ENCODE assay signal across 26 mouse cellular contexts in genomic region chr7:89326202-89326601, GRCm38 (mm10).
DNase-seq lines count a peak whose midpoint lies in the region; ATAC-seq and TF ChIP-seq lines count a peak whose summit lies in the region.
"Had no signal": no experiment of that assay in that cellular context is flagged by ENCODE, and none has a peak within 500 bp of the region (broad histone marks: within the 10 kb centered on the region; RNA-seq: fewer than 3 reads in every experiment).

No protein-coding gene starts in this region.

- TF ChIP-seq EP300 in liver, embryonic 14.5 days (IDR thresholded peaks at IDR 0.05; ENCODE audit: low read depth) = no peak

- peaks cover 30% of the 10 kb centered on the region for H3K4me1 ChIP-seq in kidney, adult 2 months (ENCODE audit: control insufficient read depth, insufficient read depth, low read length)
- peaks cover 4 to 9% of the 10 kb centered on the region in 2 experiments; a peak in 3 of 4 replicates for H3K4me1 ChIP-seq in liver, embryonic 14.5 days (replicated peaks; ENCODE audit: control insufficient read depth in 2 of 2, insufficient read depth in 2 of 2, low read length in 1 of 2)
- H3K4me1 ChIP-seq in midbrain, embryonic 15.5 days = no peaks in the 10 kb centered on the region
- H3K4me1 ChIP-seq: embryonic facial prominence, embryonic 15.5 days; forebrain, embryonic 15.5 days; limb, embryonic 10.5 days; neural tube, embryonic 13.5 days; stomach, embryonic 15.5 days had no signal

- H3K4me3 ChIP-seq in kidney, adult 2 months (ENCODE audit: insufficient read depth, low read depth, low read length) = no peak overlapping the region
- no peak overlapping the region for H3K4me3 ChIP-seq in liver, embryonic 14.5 days (ENCODE audit: insufficient read depth in 1 of 2, low read depth in 2 of 2, low read length in 2 of 2)
- H3K4me3 ChIP-seq in midbrain, embryonic 15.5 days = no peak overlapping the region
- H3K4me3 ChIP-seq: embryonic facial prominence, embryonic 15.5 days; forebrain, embryonic 15.5 days; limb, embryonic 10.5 days; myocyte; neural tube, embryonic 13.5 days; stomach, embryonic 15.5 days had no signal

- no peaks in the 10 kb centered on the region for H3K27me3 ChIP-seq in kidney, adult 2 months (replicated peaks; ENCODE audit: control insufficient read depth, insufficient read depth, low read length)
- H3K27me3 ChIP-seq in liver, embryonic 14.5 days (ENCODE audit: control insufficient read depth, insufficient read depth, low read length) = no peaks in the 10 kb centered on the region
- H3K27me3 ChIP-seq in midbrain, embryonic 15.5 days (replicated peaks) = no peaks in the 10 kb centered on the region
- H3K27me3 ChIP-seq: embryonic facial prominence, embryonic 15.5 days; forebrain, embryonic 15.5 days; neural tube, embryonic 13.5 days; stomach, embryonic 15.5 days had no signal

- WGBS in kidney, adult 2 months = 78% methylated on average over 5 of the region's 5 CpGs
- WGBS in liver, embryonic 14.5 days (ENCODE audit: insufficient replicate concordance) = 11% methylated on average over 5 of the region's 5 CpGs
- 93% methylated on average over 5 of the region's 5 CpGs for WGBS in midbrain, embryonic 15.5 days

- H3K27ac ChIP-seq in kidney, adult 2 months (ENCODE audit: insufficient read depth, low read depth, low read length) = peak overlapping the region; percentile 75; the same call in 1 of the 2 replicates
- H3K27ac ChIP-seq in liver, embryonic 14.5 days = no peak overlapping the region
- no peak overlapping the region for H3K27ac ChIP-seq in midbrain, embryonic 15.5 days
- H3K27ac ChIP-seq: embryonic facial prominence, embryonic 15.5 days; forebrain, embryonic 15.5 days; hindbrain, embryonic 14.5 days; limb, embryonic 10.5 days; neural tube, embryonic 13.5 days; stomach, embryonic 15.5 days had no signal

- no peaks in the 10 kb centered on the region for H3K36me3 ChIP-seq in kidney, adult 2 months (ENCODE audit: control insufficient read depth, insufficient read depth, low read length)
- no peaks in the 10 kb centered on the region for H3K36me3 ChIP-seq in liver, embryonic 14.5 days (replicated peaks; ENCODE audit: control insufficient read depth, insufficient read depth, low read depth)
- H3K36me3 ChIP-seq in midbrain, embryonic 15.5 days (replicated peaks) = no peaks in the 10 kb centered on the region
- H3K36me3 ChIP-seq: neural tube, embryonic 13.5 days; stomach, embryonic 15.5 days had no signal

- no peak for TF ChIP-seq POLR2A in kidney, adult 2 months (IDR thresholded peaks at IDR 0.05; ENCODE audit: low read depth, low read length)

- H3K4me2 ChIP-seq in liver, embryonic 14.5 days (ENCODE audit: low read depth) = peak overlapping the region; percentile 32
- H3K4me2 ChIP-seq in midbrain, embryonic 15.5 days = no peak overlapping the region
- H3K4me2 ChIP-seq: embryonic facial prominence, embryonic 15.5 days; forebrain, embryonic 15.5 days; hindbrain, embryonic 14.5 days; neural tube, embryonic 13.5 days; stomach, embryonic 15.5 days had no signal

- no peak for TF ChIP-seq CTCF in kidney, adult 2 months (conservative IDR thresholded peaks at IDR 0.05; ENCODE audit: insufficient read depth, insufficient read length, low read depth, low read length)
- no peak for TF ChIP-seq CTCF in liver, embryonic 14.5 days (IDR thresholded peaks at IDR 0.05; ENCODE audit: low read depth)

- ATAC-seq in common myeloid progenitor, adult 5-6 weeks (replicated peaks; ENCODE audit: low read depth, poor library complexity, severe bottlenecking) = peak; percentile 68; the same call in 1 of the 2 replicates
- no peak for ATAC-seq in liver, embryonic 14.5 days (ENCODE audit: insufficient read depth)
- peak; percentile 88 for ATAC-seq in megakaryocyte progenitor cell, adult 5-6 weeks (replicated peaks; ENCODE audit: poor library complexity)
- no peak for ATAC-seq in activated CD4-positive, CD25-positive, alpha-beta regulatory T cell, adult 4 months
- no peak for ATAC-seq in midbrain, embryonic 15.5 days (replicated peaks)
- ATAC-seq: forebrain, embryonic 15.5 days; inflammation-experienced regulatory T-cells, adult 6 months; midbrain, embryonic 16.5 days had no signal

- no peaks in the 10 kb centered on the region for H3K9me3 ChIP-seq in liver, embryonic 14.5 days (ENCODE audit: control insufficient read depth, low read length)
- no peaks in the 10 kb centered on the region for H3K9me3 ChIP-seq in midbrain, embryonic 15.5 days
- H3K9me3 ChIP-seq: embryonic facial prominence, embryonic 15.5 days; forebrain, embryonic 15.5 days; limb, embryonic 10.5 days; neural tube, embryonic 13.5 days; stomach, embryonic 15.5 days had no signal

- H3K9ac ChIP-seq in liver, embryonic 14.5 days (replicated peaks) = no peak overlapping the region
- H3K9ac ChIP-seq in midbrain, embryonic 15.5 days = no peak overlapping the region
- H3K9ac ChIP-seq: embryonic facial prominence, embryonic 15.5 days; forebrain, embryonic 15.5 days; hindbrain, embryonic 14.5 days; neural tube, embryonic 13.5 days; stomach, embryonic 15.5 days had no signal

- DNase-seq in kidney, adult 2 months = no peak
- no peak for DNase-seq in kidney, postnatal 10 days
- DNase-seq in liver, embryonic 14.5 days (ENCODE audit: low read depth in 3 of 3, low spot score in 3 of 3) = peak in 1 of 3 experiments; percentile 14
- DNase-seq in spleen, postnatal 10 days (ENCODE audit: low spot score in 2 of 2) = no peak
- DNase-seq: adrenal gland, postnatal 25 days; cerebellum, adult 9-10 months; gastrocnemius, postnatal 10 days; heart, adult 18-20 months; heart, postnatal 36 days; lung, postnatal 10 days; retina, postnatal 1 day; right cerebral cortex, postnatal 25 days; thymus, adult 2 months had no signal

Comparison
In these comparisons a context has a peak if more than half of its experiments do, and no peak if none do; other contexts are left out.
1. ATAC-seq: peak in common myeloid progenitor, adult 5-6 weeks (single experiment) and megakaryocyte progenitor cell, adult 5-6 weeks (single experiment); none in liver, embryonic 14.5 days (single experiment), activated CD4-positive, CD25-positive, alpha-beta regulatory T cell, adult 4 months (single experiment) and midbrain, embryonic 15.5 days (single experiment).